Mouse (Mus musculus) CH12.LX (cell line): ENCODE results near the gene Fbxl18. TPM values are rescaled to one million over a fixed set of nuclear protein-coding genes. Genes with fewer than 3 reads are reported as not detected.

Source experiments
- DNase-seq: peaks from one replicate; pipeline ENCODE4 v3.0.0-alpha.2; 2013; ENCODE audit errors: extremely low read depth
- H3K27ac ChIP-seq: 2 replicates; pipeline ENCODE4 v1.5.1; 2012; ENCODE audit warnings: low read depth, mild to moderate bottlenecking, control low read depth, moderate library complexity; ENCODE audit not compliant: insufficient read depth
- H3K27me3 ChIP-seq: replicated peaks from 2 replicates; pipeline ENCODE3; 2012; ENCODE audit warnings: inconsistent platforms
- H3K36me3 ChIP-seq, 2 experiments: replicated peaks in 1 of 2; 2 replicates each; pipeline versions ENCODE3 to v1.6.1; 2012; ENCODE audit warnings: inconsistent platforms in 1 of 2, low read length in 1 of 2, mild to moderate bottlenecking in 1 of 2, mixed read lengths in 1 of 2, moderate library complexity in 1 of 2; ENCODE audit not compliant: control insufficient read depth in 1 of 2, insufficient read depth in 1 of 2
- H3K4me1 ChIP-seq, 2 experiments: 2 replicates each; pipeline ENCODE4 v1.6.1; 2012; ENCODE audit warnings: inconsistent platforms in 1 of 2, moderate library complexity in 1 of 2; ENCODE audit not compliant: insufficient read depth in 2 of 2, control insufficient read depth in 1 of 2
- H3K4me2 ChIP-seq: 2 replicates; pipeline ENCODE4 v1.6.1; 2012; ENCODE audit warnings: low read depth, mild to moderate bottlenecking, control low read depth; ENCODE audit not compliant: poor library complexity, insufficient read depth, severe bottlenecking
- H3K4me3 ChIP-seq, 3 experiments: fragments of 150-350 bp in 1 of 3; sonication (generic) in 1 of 3; replicated peaks in 1 of 3; 2 replicates each; pipeline versions ENCODE3 to v1.5.1; 2011 to 2012; ENCODE audit warnings: low read depth in 2 of 3, low read length in 2 of 3, mild to moderate bottlenecking in 2 of 3, moderate library complexity in 2 of 3, control low read depth in 1 of 3, improper control_type of control experiment in 1 of 3, inconsistent platforms in 1 of 3, mixed read lengths in 1 of 3; ENCODE audit not compliant: poor library complexity in 1 of 3
- H3K79me2 ChIP-seq: replicated peaks from 2 replicates; pipeline ENCODE4 v1.6.1; 2012; ENCODE audit warnings: mild to moderate bottlenecking, moderate library complexity; ENCODE audit not compliant: control insufficient read depth, poor library complexity, insufficient read depth, severe bottlenecking; ENCODE audit errors: extremely low read depth
- H3K9ac ChIP-seq: 2 replicates; pipeline ENCODE4 v1.6.1; 2012; ENCODE audit warnings: low read depth, mild to moderate bottlenecking, control low read depth, moderate library complexity; ENCODE audit not compliant: insufficient read depth
- H3K9me3 ChIP-seq: replicated peaks from 2 replicates; pipeline ENCODE3; 2012; ENCODE audit warnings: low read length, inconsistent platforms, mixed read lengths
- BHLHE40 ChIP-seq: IDR thresholded peaks from 2 replicates; pipeline ENCODE4 v1.6.1; 2011; ENCODE audit warnings: mild to moderate bottlenecking, low read depth, low read length, improper control_type of control experiment
- CTCF ChIP-seq, 2 experiments: IDR thresholded peaks in 1 of 2; conservative IDR thresholded peaks in 1 of 2; 2 replicates each; pipeline ENCODE4 v1.5.1; 2011 to 2012; ENCODE audit warnings: low read depth in 2 of 2, low read length in 2 of 2, improper control_type of control experiment in 1 of 2, inconsistent platforms in 1 of 2, mild to moderate bottlenecking in 1 of 2, moderate library complexity in 1 of 2
- E2F4 ChIP-seq: IDR thresholded peaks from 2 replicates; pipeline ENCODE4 v1.6.1; 2011; ENCODE audit warnings: low read depth, low read length, improper control_type of control experiment; ENCODE audit not compliant: insufficient replicate concordance
- EP300 ChIP-seq: IDR thresholded peaks from 2 replicates; pipeline ENCODE4 v1.6.1; 2011; ENCODE audit warnings: low read length, improper control_type of control experiment
- ETS1 ChIP-seq: conservative IDR thresholded peaks from 2 replicates; pipeline ENCODE4 v1.6.1; 2012; ENCODE audit warnings: low read depth, mild to moderate bottlenecking, inconsistent platforms, low read length, improper control_type of control experiment, moderate library complexity
- JUN ChIP-seq: IDR thresholded peaks from 2 replicates; pipeline ENCODE4 v1.6.1; 2011; ENCODE audit warnings: low read depth, mild to moderate bottlenecking, low read length, improper control_type of control experiment, moderate library complexity; ENCODE audit not compliant: insufficient read depth
- MAFK ChIP-seq: IDR thresholded peaks from 2 replicates; pipeline ENCODE4 v1.6.1; 2011; ENCODE audit warnings: low read length, improper control_type of control experiment; ENCODE audit not compliant: insufficient replicate concordance
- MAX ChIP-seq: IDR thresholded peaks from 2 replicates; pipeline ENCODE4 v1.6.1; 2011; ENCODE audit warnings: low read length, improper control_type of control experiment
- MEF2A ChIP-seq: IDR thresholded peaks from 2 replicates; pipeline ENCODE4 v1.6.1; 2014; ENCODE audit warnings: low read depth, mild to moderate bottlenecking, inconsistent platforms, low read length, improper control_type of control experiment, borderline replicate concordance
- MXI1 ChIP-seq: IDR thresholded peaks from 2 replicates; pipeline ENCODE4 v1.6.1; 2011; ENCODE audit warnings: mild to moderate bottlenecking, low read depth, low read length, improper control_type of control experiment
- PAX5 ChIP-seq: IDR thresholded peaks from 2 replicates; pipeline ENCODE4 v1.6.1; 2012; ENCODE audit warnings: low read length, inconsistent platforms, mixed read lengths
- POLR2A ChIP-seq: IDR thresholded peaks from 2 replicates; pipeline ENCODE4 v1.6.1; 2011; ENCODE audit warnings: low read depth, mild to moderate bottlenecking, improper control_type of control experiment, low read length
- RAD21 ChIP-seq: IDR thresholded peaks from 2 replicates; pipeline ENCODE4 v1.6.1; 2011; ENCODE audit warnings: low read depth, mild to moderate bottlenecking, low read length, improper control_type of control experiment, moderate library complexity
- RCOR1 ChIP-seq: conservative IDR thresholded peaks from 2 replicates; pipeline ENCODE4 v1.6.1; 2012; ENCODE audit warnings: low read depth, mild to moderate bottlenecking, inconsistent platforms, low read length, improper control_type of control experiment
- SIN3A ChIP-seq: IDR thresholded peaks from 2 replicates; pipeline ENCODE4 v1.6.1; 2012; ENCODE audit warnings: low read length, improper control_type of control experiment, inconsistent platforms
- SMC3 ChIP-seq: IDR thresholded peaks from 2 replicates; pipeline ENCODE4 v1.6.1; 2011; ENCODE audit warnings: low read depth, low read length, improper control_type of control experiment
- TCF12 ChIP-seq: IDR thresholded peaks from 2 replicates; pipeline ENCODE4 v1.6.1; 2014; ENCODE audit warnings: low read depth, mild to moderate bottlenecking, inconsistent platforms, low read length, improper control_type of control experiment
- ZC3H11A ChIP-seq: IDR thresholded peaks from 2 replicates; pipeline ENCODE4 v1.6.1; 2012; ENCODE audit warnings: low read depth, mild to moderate bottlenecking, inconsistent platforms, low read length, improper control_type of control experiment
- ZMIZ1 ChIP-seq: IDR thresholded peaks from 2 replicates; pipeline ENCODE4 v1.6.1; 2012; ENCODE audit warnings: low read depth, mild to moderate bottlenecking, inconsistent platforms, low read length, improper control_type of control experiment
- ZNF384 ChIP-seq: IDR thresholded peaks from 2 replicates; pipeline ENCODE4 v1.6.1; 2012; ENCODE audit warnings: low read depth, low read length, improper control_type of control experiment, inconsistent platforms
- dilution Hi-C: fragments of 300-500 bp; cut with MboI; formaldehyde crosslinking; loops from 2 replicates; pipeline ENCODE4 v1.14.3; 2020; ENCODE audit warnings: low sequenced_read_pairs; ENCODE audit not compliant: extremely low pct_unique_long_range_greater_than_20kb, extremely low pct_ligation_motif_present
- in situ Hi-C: fragments of 300-500 bp; cut with MboI; formaldehyde crosslinking; loops from 3 replicates; pipeline ENCODE4 v1.14.3; 2019; ENCODE audit warnings: low sequenced_read_pairs, low pct_ligation_motif_present, low pct_unique_long_range_greater_than_20kb, mixed read lengths
- polyA plus RNA-seq: library from polyadenylated mRNA; unstranded; fragments of >175 nt; gene quantifications from 2 replicates; pipeline ENCODE4 v1.2.1, GENCODE M21; 2012; ENCODE audit warnings: low read depth; ENCODE audit not compliant: insufficient read length
- total RNA-seq, 2 experiments: library from RNA; depleted of rRNA; stranded (reverse); fragments of 300-350 nt in 1 of 2; fragments of >200 nt in 1 of 2; gene quantifications; 2 replicates each; pipeline ENCODE4 v1.2.3; 2012 to 2014

Fbxl18 gene
- total and polyA plus RNA-seq, 3 experiments, result 3.7 to 6.4 (median 5.5) TPM

- Histone ChIP-seq H3K4me3 (no peak overlapping the region), H3K9me3 (peaks cover 2% of the 10 kb centered on the region), H3K9ac (no peak overlapping the region), H3K79me2 (no peaks in the 10 kb centered on the region), H3K4me1 (no peaks in the 10 kb centered on the region), H3K4me2 (no peak overlapping the region), H3K27ac (no peak overlapping the region), H3K36me3 (no peaks in the 10 kb centered on the region), H3K27me3 (peaks cover 50% of the 10 kb centered on the region)
- in situ Hi-C loops, result no loop called here
- DNase-seq, result no peak
- TF ChIP-seq MAFK, result no peak
- no peak for TF ChIP-seq ZMIZ1
- no peak for TF ChIP-seq EP300
- TF ChIP-seq ZNF384, result no peak
- TF ChIP-seq ZC3H11A, result no peak
- no peak for TF ChIP-seq CTCF (conservative IDR thresholded peaks at IDR 0.05 in 1 of 2, IDR thresholded peaks at IDR 0.05 in 1 of 2; ENCODE audit: low read depth in 2 of 2, low read length in 2 of 2)
- TF ChIP-seq BHLHE40, result no peak
- no peak for TF ChIP-seq POLR2A
- TF ChIP-seq TCF12, result no peak
- no peak for TF ChIP-seq SIN3A
- no peak for TF ChIP-seq SMC3
- no peak for TF ChIP-seq MEF2A
- dilution Hi-C loops, result no loop called here
Observed at GRCm38 (mm10) chr5:142824091-142824490, 71.1 kb downstream of the Fbxl18 start.

- Histone ChIP-seq H3K4me2 (no peak overlapping the region), H3K27ac (no peak overlapping the region), H3K36me3 (no peaks in the 10 kb centered on the region), H3K79me2 (no peaks in the 10 kb centered on the region), H3K9ac (no peak overlapping the region), H3K27me3 (peaks cover 56% of the 10 kb centered on the region), H3K4me3 (no peak overlapping the region), H3K4me1 (no peaks in the 10 kb centered on the region), H3K9me3 (peaks cover 2% of the 10 kb centered on the region)
- no peak for DNase-seq
- in situ Hi-C loops (no loop called here), dilution Hi-C loops (no loop called here)
- TF ChIP-seq MXI1 (no peak), E2F4 (no peak), RAD21 (no peak), ETS1 (no peak), JUN (no peak), PAX5 (no peak), BHLHE40 (0 out of 2 replicates have a peak, but pooled peaks have one; percentile 13), RCOR1 (no peak), MAX (no peak)
Observed at GRCm38 (mm10) chr5:142823096-142824062, 71.8 kb downstream of the Fbxl18 start.
